Mouse (Mus musculus) thymus, postnatal 4 days (tissue): ENCODE results near the gene Tbc1d15.

Experiments
- DNase-seq: peaks from one replicate; pipeline ENCODE4 v3.0.0; 2021

Tbc1d15 gene

GRCm38 (mm10) chr10:115251088-115251934 lies at the start of gene Tbc1d15:
TSS of gene Tbc1d15 (minus strand) at chr10:115251467.
- peak; percentile 99 for DNase-seq

GRCm38 (mm10) chr10:115298683-115299082 lies 47.4 kb upstream of the Tbc1d15 start:
- DNase-seq = no peak

GRCm38 (mm10) chr10:115297582-115297981 lies 46.3 kb upstream of the Tbc1d15 start:
- DNase-seq = no peak

- DNase-seq = no peak
Observed at GRCm38 (mm10) chr10:115296401-115296935, 45.2 kb upstream of the Tbc1d15 start.

GRCm38 (mm10) chr10:115295162-115295561 lies 43.9 kb upstream of the Tbc1d15 start:
- DNase-seq = no peak

- no peak for DNase-seq
Observed at GRCm38 (mm10) chr10:115294715-115295114, 43.4 kb upstream of the Tbc1d15 start.

- DNase-seq = no peak
Observed at GRCm38 (mm10) chr10:115293946-115294345, 42.7 kb upstream of the Tbc1d15 start.

GRCm38 (mm10) chr10:115290671-115291070 lies 39.4 kb upstream of the Tbc1d15 start:
- DNase-seq = no peak

- DNase-seq = no peak
Observed at GRCm38 (mm10) chr10:115288856-115289255, 37.6 kb upstream of the Tbc1d15 start.

- DNase-seq = no peak
Observed at GRCm38 (mm10) chr10:115284170-115284569, 32.9 kb upstream of the Tbc1d15 start.

GRCm38 (mm10) chr10:115281381-115281780 lies 30.1 kb upstream of the Tbc1d15 start:
- DNase-seq = no peak

- no peak for DNase-seq
Observed at GRCm38 (mm10) chr10:115271649-115272048, 20.4 kb upstream of the Tbc1d15 start.

GRCm38 (mm10) chr10:115270612-115271390 lies 19.5 kb upstream of the Tbc1d15 start:
- no peak for DNase-seq

GRCm38 (mm10) chr10:115262926-115263562 lies 11.8 kb upstream of the Tbc1d15 start:
- no peak for DNase-seq

GRCm38 (mm10) chr10:115262261-115262660 lies 11.0 kb upstream of the Tbc1d15 start:
- DNase-seq = no peak

- no peak for DNase-seq
Observed at GRCm38 (mm10) chr10:115261428-115261827, 10.2 kb upstream of the Tbc1d15 start.

- DNase-seq = no peak
Observed at GRCm38 (mm10) chr10:115256162-115256561, 4.9 kb upstream of the Tbc1d15 start.

- DNase-seq = no peak
Observed at GRCm38 (mm10) chr10:115253521-115253920, 2.3 kb upstream of the Tbc1d15 start.

- peak; percentile 38 for DNase-seq
Observed at GRCm38 (mm10) chr10:115252321-115252757, 1.1 kb upstream of the Tbc1d15 start.

GRCm38 (mm10) chr10:115250235-115251087 lies 806 bp downstream of the Tbc1d15 start:
- DNase-seq = peak; percentile 10

GRCm38 (mm10) chr10:115248041-115248440 lies 3.2 kb downstream of the Tbc1d15 start:
- DNase-seq = no peak

- no peak for DNase-seq
Observed at GRCm38 (mm10) chr10:115245488-115245887, 5.8 kb downstream of the Tbc1d15 start.
